Mouse (Mus musculus): ENCODE results near the gene Nlrp6.
"Not testable (repeated sequence)": the region's sequence is repeated elsewhere in the genome, so short reads cannot be mapped to it uniquely, and the experiment has no call there.

The Nlrp6 gene

DNA sequence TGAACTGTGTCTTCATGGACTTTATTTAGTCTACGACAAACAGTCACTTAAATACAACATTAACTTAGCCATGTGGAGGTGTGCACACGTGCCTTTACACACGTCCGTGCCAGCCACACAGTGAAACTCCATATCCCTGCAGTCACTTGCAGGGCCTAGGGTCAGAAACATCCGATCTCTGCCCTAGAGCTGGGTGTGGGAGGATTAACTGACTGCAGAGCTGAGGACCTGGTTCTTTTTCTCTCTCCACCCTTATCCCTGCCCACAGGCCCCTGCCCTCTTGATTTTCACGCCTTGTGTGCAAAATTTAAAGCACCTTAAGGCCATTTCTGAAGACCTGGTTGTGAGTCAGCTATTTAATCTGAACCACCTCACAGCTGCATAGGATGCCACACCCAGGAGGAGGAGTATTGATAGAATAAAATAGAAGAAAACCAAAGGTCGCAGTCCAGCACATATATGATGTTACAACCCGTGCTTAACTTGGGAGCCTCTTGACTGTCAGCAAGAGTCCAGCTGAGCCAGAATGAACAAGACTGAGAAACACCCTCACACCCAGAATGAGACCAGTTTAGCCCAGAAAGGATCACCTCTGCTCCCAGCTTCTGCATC, at the start of gene Nlrp6:
Gene Nlrp6, plus strand, starts transcription at position 485 of the 612 bp plus-strand sequence.
- no peak for DNase-seq (ENCODE audit: extremely low read depth, low read depth, low spot score)

DNA sequence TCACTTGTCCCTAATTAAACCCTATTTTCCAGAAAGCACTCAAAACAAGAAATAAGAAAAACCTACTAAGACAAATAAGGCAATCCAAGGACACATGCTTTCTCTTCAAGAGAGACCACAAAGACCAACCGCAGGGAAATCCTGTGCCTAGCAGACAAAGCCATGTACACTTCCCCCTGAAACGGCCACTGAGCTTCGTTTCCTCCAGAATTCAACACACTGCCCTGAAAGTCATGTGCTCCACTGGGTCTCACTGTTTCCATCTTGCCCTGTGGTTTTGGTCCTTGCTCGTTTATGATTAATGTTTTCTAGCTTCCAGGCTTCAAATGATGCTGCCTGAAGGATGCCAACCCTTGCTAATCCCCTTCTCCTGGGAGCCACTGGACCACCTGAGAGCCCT, 46.5 kb upstream of the Nlrp6 start:
- DNase-seq (ENCODE audit: extremely low read depth, low read depth, low spot score), result no peak

DNA sequence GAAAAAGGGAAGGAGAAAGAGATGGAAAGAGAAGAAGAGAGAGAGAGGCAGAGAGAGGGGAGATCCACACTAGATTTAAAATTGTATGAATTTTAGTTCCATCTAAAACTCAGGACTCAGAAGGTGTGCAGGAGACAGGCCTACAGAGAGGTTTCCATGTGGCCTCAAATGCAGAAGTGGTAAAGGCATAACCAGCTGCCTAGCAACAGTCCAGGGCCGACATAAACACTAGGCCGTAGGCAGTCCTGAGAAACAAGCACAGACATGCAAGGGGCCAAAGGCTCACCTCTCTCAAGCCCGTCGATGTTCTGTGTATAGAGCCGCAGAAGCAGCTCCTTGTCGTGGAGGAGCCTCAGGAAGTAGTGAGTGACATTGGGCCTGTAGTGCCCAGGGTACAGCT, 43.3 kb upstream of the Nlrp6 start:
- no peak for DNase-seq (ENCODE audit: extremely low read depth, low read depth, low spot score)

- no peak for DNase-seq (ENCODE audit: extremely low read depth, low read depth, low spot score)
Observed at GRCm38 (mm10) chr7:140879355-140879754, 41.3 kb upstream of the Nlrp6 start.

DNA sequence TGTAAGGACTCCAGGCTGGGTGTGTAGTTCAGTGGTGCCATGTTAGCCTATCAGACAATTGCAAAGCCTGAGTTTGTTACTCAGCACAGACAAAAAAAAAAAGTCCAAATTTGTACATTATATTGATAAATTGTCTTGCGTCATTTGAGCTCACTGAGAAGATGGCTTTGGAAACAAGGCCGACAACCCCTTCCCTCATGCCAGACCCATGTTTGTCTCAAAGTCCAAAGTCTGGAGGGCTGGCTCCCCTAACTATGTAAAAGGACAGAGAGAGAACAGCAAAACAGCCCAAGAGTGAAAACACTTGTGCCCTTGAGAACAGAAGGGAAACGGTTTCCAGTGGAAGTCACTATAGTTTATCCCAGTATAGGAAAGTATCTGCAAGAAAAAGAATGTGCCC, 40.3 kb upstream of the Nlrp6 start:
- no peak for DNase-seq (ENCODE audit: extremely low read depth, low read depth, low spot score)

DNA sequence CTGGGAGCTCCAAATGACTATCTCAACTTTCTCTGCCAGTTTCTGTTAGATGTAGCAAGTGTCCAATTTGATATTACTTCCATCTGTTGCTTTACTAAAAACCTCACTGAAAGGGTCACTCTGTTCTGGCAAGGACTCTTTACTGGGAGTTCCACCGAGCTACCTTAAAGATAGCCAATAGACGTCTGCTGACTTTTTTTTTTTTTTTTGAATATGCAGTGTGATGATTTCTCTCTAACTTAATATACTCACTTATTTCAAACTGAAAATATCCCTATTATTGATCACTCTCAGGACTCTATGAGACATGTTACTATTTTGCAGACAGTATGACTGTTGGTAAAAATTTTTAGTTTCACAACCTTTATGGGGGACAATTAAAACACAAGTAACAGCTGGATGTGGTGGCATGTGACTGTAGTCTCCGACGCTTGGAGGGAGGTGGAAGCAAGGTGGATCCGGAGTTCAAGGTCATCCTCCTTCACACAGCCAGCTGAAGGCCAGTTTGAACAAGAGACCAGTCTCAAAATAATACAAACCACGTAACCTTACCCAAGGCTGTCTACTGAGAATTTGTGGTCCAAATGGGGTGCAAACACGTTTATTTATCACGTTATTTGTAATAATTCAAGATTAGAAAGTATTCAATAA, 39.7 kb upstream of the Nlrp6 start:
- no peak for DNase-seq (ENCODE audit: extremely low read depth, low read depth, low spot score)

DNA sequence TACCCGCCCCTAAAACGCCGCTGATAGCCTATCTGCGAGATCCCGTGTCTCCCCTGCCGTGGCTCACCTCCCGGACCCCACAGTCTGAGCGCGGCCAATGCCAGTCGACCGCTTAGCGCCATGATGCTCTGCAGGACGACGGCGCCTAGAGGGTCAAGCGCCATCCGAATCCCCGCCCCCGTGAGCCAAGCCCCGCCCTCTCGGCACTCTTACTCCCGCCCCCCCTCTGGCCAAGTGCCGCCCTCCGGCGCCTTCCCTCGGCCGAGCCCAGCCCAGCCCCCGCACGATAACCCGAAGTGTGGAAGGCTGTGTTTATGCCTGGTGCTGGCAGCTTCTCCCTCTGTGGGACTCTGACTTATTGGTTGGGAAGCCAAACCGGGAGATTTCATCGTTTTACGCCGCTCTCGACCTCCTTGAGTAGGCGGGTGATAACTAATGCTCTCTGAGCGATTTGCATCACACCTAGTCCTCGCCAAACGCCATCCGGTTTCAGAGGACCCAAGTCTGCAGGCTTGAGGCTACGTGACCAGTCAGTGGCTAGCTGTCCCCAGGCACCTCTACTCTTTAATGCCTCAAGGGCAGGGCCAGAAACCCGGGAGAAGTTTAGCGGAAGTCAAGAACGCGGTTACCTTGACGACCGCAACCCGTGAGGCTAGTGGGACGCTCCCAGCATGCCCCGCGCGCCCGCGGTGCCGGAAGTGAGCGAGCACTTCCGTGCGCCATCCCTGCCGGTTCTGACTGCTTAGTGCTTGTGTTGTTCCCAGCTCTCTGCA, 38.8 kb upstream of the Nlrp6 start, which contains the start of the genes Psmd13 and Sirt3:
Gene Psmd13, plus strand, starts transcription at position 273 of the 773 bp plus-strand sequence.
Gene Sirt3, minus strand, starts transcription at position 614 of the 773 bp plus-strand sequence.
- no peak for DNase-seq (ENCODE audit: extremely low read depth, low read depth, low spot score)

- no peak for DNase-seq (ENCODE audit: extremely low read depth, low read depth, low spot score)
Observed at GRCm38 (mm10) chr7:140882469-140882803, 38.3 kb upstream of the Nlrp6 start.

- not testable (repeated sequence) for DNase-seq (ENCODE audit: extremely low read depth, low read depth, low spot score)
Observed at GRCm38 (mm10) chr7:140890636-140891035, 30.1 kb upstream of the Nlrp6 start.

DNA sequence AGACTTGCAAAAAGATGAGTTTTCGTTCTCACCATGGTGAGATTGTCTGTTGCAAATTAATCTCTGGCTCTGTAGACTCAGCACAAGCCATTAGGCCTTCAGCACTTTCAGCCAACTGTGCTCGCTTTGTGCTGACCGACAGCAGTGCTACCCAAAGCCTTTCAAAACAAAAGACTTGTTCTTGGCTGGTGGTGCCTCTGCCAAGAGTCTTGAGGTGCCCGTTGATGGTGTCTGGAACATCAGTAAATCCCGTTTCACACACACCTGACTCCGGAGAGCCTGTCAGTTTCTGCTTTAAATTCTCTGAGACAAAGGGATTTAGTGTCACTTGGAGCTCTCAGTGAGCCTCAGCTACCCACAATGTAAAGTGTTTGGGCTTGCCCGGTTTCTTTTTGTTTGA, 26.7 kb upstream of the Nlrp6 start:
- DNase-seq (ENCODE audit: extremely low read depth, low read depth, low spot score), result peak; percentile 92

- no peak for DNase-seq (ENCODE audit: extremely low read depth, low read depth, low spot score)
Observed at GRCm38 (mm10) chr7:140894611-140895010, 26.1 kb upstream of the Nlrp6 start.

DNA sequence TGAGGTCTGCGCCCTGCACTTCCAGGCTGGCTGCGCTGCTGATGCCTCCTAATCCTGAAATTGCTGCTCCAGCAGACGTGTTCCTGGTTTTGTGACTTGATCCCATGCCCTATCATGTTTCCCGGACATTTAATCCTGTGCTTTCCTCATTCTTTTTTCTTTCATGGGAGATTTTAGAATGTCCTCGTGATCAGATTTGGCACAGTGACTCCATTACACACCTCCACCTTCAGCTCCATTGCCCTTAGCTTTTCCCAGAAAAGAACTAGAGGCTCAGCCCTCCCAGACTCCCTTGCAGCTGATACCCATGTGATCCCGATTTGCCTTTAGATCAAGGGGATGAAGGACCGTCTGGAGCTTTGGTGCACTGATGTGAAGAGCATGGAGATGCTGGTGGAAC, 22.8 kb upstream of the Nlrp6 start:
- peak; percentile 58 for DNase-seq (ENCODE audit: extremely low read depth, low read depth, low spot score)

DNA sequence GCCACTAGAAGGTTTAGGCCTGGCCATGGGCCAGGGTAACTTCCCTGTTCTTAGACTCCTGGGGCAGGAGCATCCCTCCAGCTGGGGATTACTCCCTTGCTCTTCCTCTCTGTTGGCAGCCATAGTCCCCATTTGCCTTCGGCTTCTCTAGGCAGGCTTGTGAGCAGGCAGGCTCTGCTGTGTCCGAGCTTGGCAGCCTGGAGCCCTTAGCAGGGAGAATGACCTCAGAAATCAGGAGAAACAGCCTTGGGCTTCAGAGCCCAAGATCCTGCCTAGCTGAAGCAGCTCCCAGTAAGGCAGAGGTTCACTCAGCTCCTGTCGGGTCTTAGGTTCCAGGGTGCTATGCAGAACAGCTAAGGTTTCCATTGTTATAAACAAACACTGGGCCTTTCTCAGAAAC, 21.6 kb upstream of the Nlrp6 start:
- peak; percentile 81 for DNase-seq (ENCODE audit: extremely low read depth, low read depth, low spot score)

DNA sequence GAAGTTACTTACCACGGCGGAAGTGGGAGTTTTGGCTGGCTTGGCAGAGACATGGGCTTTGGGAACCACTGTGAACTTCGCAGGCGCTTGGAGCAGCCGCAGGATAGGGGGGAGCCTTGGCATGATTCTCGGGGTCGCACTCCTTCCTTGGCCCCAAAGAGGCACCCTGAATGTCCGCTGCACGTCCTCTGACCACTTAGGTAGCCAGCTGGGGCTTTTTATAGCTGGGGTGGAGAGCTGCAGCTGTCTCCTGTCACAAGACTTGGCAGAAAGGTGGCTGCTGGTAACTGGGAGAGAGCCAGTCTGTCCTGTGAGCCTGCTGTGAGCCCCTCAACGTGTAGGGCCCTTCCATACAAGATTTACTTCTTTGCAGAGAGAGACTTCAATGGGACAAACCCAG, 20.5 kb upstream of the Nlrp6 start, which contains the start of gene Cox8b:
Gene Cox8b, minus strand, starts transcription at position 227 of the 400 bp plus-strand sequence.
- no peak for DNase-seq (ENCODE audit: extremely low read depth, low read depth, low spot score)

DNA sequence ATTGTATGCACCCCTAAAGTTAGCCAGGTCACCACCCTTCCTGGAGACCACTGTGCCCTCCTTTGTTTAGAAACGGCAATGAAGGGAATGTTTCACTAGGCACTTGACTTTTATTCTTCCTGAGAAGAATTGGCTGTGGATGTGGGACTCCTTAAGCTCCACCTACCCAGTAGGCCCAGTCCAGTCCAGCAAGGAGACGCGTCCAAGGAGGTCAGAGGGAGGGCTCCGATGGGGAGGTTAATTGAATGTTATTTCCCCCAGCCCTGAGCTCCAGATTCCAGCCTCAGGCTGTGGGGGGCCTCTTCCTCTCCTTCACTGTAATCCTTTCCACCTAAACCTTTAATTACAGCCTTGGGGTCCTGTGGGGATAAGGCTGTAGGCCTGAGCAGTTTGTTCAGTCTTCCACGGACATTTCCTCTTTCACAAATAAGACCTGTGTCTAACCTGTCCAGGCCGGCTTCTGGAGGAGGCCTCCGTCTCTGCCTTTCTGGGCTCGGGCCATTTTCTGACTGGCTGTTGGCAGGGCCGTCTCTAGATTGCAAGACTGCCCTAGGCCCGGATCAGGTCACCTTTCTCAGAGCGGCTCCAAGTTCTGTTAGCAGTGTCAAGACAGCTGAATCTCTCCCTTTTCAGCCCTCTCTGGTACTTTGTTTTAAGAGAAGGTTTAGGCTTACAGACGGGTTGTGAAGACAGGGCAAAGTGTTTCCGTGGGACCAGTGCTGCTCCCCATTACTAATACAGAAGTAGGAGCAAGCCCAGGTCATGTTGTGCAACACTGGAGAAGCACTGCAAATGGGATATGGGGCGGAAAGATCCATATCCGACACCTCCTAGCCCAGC, 18.4 kb upstream of the Nlrp6 start:
- peak; percentile 87 for DNase-seq (ENCODE audit: extremely low read depth, low read depth, low spot score)

DNA sequence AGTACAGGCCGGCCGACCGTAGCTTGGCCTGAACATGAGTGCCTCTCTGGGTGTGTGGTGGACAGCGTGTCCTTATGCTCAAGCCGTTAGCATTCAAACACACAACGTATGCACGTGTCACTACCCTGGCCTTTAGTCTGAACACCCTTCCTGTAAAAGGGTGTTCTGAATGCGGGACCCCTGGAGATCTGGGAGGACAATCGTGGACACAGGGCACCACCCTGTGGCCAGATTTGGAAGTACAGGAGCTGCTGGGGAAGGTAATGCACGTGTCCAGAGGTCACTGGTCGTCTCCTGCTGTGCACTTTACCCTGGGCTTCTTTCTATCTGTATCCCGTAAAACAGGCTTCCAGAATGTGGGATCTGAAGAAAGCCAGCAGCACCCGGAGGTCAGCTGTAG, 17.5 kb upstream of the Nlrp6 start:
- DNase-seq (ENCODE audit: extremely low read depth, low read depth, low spot score), result no peak

DNA sequence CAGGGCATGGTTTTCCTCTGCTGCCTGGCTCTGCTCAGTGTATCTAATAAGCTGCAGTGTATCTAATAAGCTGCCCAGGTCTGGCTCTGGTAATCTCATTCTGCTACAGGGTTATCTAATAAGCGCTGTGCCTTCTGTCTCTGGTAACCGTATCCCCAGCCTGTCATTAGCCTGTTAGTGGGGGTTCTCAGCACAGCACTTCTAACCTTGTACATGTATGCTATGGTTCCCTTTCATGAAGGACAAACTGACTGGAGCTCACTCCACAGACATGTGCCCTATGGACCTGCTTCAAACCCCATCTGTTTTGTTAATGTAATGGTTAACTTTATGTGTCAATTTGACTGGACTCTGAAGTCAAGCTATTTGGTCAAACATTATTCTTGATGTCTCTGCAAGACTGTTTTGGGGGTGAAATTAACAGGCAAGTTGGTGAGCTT, 15.0 kb upstream of the Nlrp6 start:
- DNase-seq (ENCODE audit: extremely low read depth, low read depth, low spot score), result no peak

DNA sequence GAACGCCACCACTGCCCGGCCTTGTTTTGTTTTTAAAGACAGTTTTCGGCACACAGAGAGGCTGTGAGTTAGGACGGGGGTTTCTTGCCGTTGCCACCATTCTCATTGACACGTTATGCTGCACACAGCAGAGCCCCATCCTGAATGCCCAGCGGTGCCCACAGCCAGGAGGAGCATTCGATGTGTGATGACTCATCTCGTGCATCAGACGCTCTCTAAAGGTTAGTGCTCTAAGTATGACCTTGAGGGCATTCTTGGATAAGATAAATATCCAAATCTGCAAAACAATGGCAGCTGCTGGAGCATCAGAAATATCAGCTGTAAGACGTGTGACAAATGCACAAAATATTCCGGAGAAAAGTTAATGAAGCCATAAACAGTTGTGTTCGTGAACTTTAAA, 13.6 kb upstream of the Nlrp6 start:
- no peak for DNase-seq (ENCODE audit: extremely low read depth, low read depth, low spot score)

DNA sequence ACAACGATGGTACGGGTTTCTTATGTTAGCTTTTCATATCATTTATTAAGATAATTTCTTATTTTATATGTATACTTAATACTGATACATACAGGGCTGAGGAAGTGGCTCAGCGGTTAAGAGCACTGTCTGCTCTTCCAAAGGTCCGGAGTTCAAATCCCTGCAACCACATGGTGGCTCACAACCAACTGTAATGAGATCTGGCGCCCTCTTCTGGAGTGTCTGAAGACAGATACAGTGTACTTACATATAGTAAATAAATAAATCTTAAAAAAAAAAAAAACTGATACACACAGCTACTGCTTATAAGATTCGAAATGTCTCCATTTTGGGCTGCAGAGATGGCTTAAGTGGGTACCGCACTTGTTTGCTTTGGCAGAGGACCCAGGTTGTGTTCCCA, 13.0 kb upstream of the Nlrp6 start:
- no peak for DNase-seq (ENCODE audit: extremely low read depth, low read depth, low spot score)

- DNase-seq (ENCODE audit: extremely low read depth, low read depth, low spot score), result no peak
Observed at GRCm38 (mm10) chr7:140908181-140908580, 12.5 kb upstream of the Nlrp6 start.

- DNase-seq (ENCODE audit: extremely low read depth, low read depth, low spot score), result no peak
Observed at GRCm38 (mm10) chr7:140908634-140909107, 12.0 kb upstream of the Nlrp6 start.

All from fat pad, adult 2 months (tissue).